Mouse (Mus musculus) activated CD4-positive, CD25-positive, alpha-beta regulatory T cell, adult 4 months (primary cell): Measurements from ENCODE around the gene Ggcx. TPM values are rescaled to one million over a fixed set of nuclear protein-coding genes. Genes with fewer than 3 reads are reported as not detected.
"Not testable (repeated sequence)": the region's sequence is repeated elsewhere in the genome, so short reads cannot be mapped to it uniquely, and the experiment has no call there.

ENCODE experiments used
- ATAC-seq: one replicate; pipeline ENCODE4 v1.8.0; 2017
- polyA plus RNA-seq, 2 experiments: library from polyadenylated mRNA; unstranded; fragments of 100-300 nt; shearing (Covaris generic); gene quantifications; one replicate each; pipeline ENCODE4 v1.2.1; 2017

The Ggcx gene
- polyA plus RNA-seq, 2 experiments from 2014 or later: 8.0 to 8.1 TPM

GRCm38 (mm10) chr6:72465361-72466157 lies 51.5 kb downstream of the Ggcx start:
- ATAC-seq: no peak

DNA sequence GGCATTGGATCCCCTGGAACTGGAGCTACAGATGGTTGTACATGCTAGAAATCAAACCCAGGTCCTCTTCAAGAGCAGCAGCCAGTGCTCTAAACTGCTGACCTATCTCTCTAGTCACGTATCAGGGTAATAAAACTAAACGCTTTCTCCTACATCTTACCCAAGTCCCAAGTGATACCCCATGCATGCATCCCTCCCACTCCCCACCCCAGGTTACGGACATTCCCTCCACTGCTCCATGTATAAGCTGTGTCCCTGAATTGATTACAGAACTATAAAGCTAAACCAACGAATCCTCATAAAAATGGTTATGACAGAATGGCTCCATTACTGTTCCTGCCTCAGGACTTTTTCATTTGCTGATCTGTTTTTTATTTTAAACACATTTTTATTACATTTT lies 52.1 kb downstream of the Ggcx start:
- no peak for ATAC-seq

DNA sequence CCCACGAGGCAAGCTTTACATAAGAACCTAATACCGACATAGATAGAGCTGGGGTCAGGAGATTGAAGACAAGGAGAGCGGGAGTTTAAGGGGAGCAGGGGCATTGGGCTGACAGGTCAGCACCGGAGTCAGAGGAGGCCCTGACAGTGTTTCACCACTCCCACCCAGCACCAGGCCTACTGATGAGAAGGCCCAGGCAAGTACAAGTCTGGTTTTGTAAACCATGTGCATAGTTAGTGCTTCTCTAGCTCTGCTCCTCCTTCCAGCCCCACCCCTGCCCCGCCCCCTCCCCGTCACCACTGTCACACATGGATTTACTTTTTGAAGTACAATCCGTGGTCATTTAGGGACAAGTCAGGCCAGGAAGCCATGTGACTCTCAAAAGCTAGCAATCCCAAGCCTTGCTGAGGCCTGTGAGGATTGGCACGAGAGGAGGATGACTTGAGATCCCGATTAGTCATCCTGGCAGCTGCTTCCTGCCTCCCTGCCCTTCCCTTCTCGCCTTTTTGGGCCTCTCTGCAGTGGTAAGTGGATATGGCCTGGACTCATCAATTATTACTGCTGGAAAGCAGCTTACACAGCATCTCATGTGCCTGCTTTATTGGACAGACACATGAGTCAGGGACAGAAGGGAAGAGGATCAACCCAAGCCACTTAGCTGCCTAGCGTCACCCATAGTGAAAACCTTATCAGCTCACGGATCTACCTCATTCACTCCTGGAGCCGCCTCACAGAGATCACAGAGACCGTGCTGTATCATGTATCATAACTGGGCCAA lies 59.3 kb downstream of the Ggcx start:
- ATAC-seq: no peak

- ATAC-seq: no peak
Observed at GRCm38 (mm10) chr6:72475221-72475985, 61.3 kb downstream of the Ggcx start.

DNA sequence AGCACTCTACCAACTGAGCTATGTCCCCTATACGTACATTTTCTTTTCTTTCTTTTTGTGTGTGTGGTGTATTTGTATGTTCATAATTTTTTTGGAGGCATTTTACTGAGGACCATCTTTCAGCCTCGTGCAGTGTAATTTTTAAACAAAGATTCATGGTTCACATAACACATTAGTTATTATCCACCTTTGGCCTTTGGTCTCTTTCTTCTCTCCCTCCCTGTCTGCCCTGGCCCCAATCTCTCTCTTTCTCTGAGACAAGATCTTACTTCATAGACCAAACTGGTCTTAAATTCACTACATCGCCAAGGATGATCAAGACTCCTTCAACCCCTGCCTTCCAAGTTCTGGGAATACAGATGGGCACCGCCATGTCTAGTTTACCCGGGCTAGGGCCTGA lies 62.7 kb downstream of the Ggcx start:
- ATAC-seq: no peak

- ATAC-seq: no peak
Observed at GRCm38 (mm10) chr6:72477621-72478020, 63.5 kb downstream of the Ggcx start.

GRCm38 (mm10) chr6:72478691-72479090 lies 64.6 kb downstream of the Ggcx start:
- ATAC-seq: not testable (repeated sequence)

- no peak for ATAC-seq
Observed at GRCm38 (mm10) chr6:72479645-72480421, 65.7 kb downstream of the Ggcx start.

DNA sequence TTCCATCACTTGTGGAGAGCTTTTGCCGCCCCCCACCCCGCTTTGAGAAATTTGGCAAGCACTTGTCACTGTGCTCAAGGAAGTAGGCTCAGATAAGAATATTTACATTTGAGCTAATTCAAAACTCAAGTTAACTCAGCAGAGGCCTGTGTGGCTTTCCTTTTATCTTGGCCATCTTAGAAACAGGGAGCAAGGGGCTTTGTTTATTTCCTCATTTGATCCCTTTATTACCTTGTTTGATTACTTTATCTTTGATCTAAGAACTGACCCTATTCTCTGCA lies 66.3 kb downstream of the Ggcx start:
- ATAC-seq: no peak

Other genes with a start within 250 kb of the Ggcx start
- gene Atoh8, start 178.7 kb upstream of the Ggcx start, polyA plus RNA-seq: not detected
- not detected for gene Sftpb, start 109.7 kb upstream of the Ggcx start, polyA plus RNA-seq
- gene Usp39, start 69.1 kb upstream of the Ggcx start, polyA plus RNA-seq: 10 to 100 TPM; 21.3 to 26.5 TPM
- gene 0610030E20Rik, start 67.0 kb upstream of the Ggcx start, polyA plus RNA-seq: 10 to 100 TPM; 18.1 to 20.8 TPM
- under 1 TPM in 1 of 2 experiments, not detected in 1; 0.45 TPM for gene Tmem150a, start 58.9 kb upstream of the Ggcx start, polyA plus RNA-seq
- 100 to 1,000 TPM; 110 TPM for gene Rnf181, start 47.4 kb upstream of the Ggcx start, polyA plus RNA-seq
- 10 to 100 TPM; 62.3 to 81.8 TPM for gene Vamp5, start 33.8 kb upstream of the Ggcx start, polyA plus RNA-seq
- 100 to 1,000 TPM; 382 to 404 TPM for gene Vamp8, start 23.6 kb upstream of the Ggcx start, polyA plus RNA-seq
- 100 to 1,000 TPM; 194 to 225 TPM for gene Mat2a, start 25.2 kb downstream of the Ggcx start, polyA plus RNA-seq
- gene Sh2d6, start 107.4 kb downstream of the Ggcx start, polyA plus RNA-seq: not detected
- 100 to 1,000 TPM; 595 to 746 TPM for gene Capg, start 130.1 kb downstream of the Ggcx start, polyA plus RNA-seq
- gene Elmod3, start 184.1 kb downstream of the Ggcx start, polyA plus RNA-seq: 10 to 100 TPM; 15.3 to 19.5 TPM
- gene Retsat, start 184.2 kb downstream of the Ggcx start, polyA plus RNA-seq: 1 to 10 TPM; 2.7 to 4.1 TPM
- 10 to 100 TPM; 90.9 to 97.8 TPM for gene Tgoln1, start 202.7 kb downstream of the Ggcx start, polyA plus RNA-seq